Mouse (Mus musculus): ENCODE data around the gene Fam163b.

Gene Fam163b

GRCm38 (mm10) chr2:27141950-27142693 lies at the start of gene Fam163b:
Gene Fam163b, minus strand, starts transcription at chr2:27142491.
- peak; percentile 43 to 51 for DNase-seq

- no peak for DNase-seq
Measured at GRCm38 (mm10) chr2:27189994-27190393, 47.7 kb upstream of the Fam163b start.

GRCm38 (mm10) chr2:27187531-27187930 lies 45.2 kb upstream of the Fam163b start:
- no peak for DNase-seq

GRCm38 (mm10) chr2:27183734-27184133 lies 41.4 kb upstream of the Fam163b start:
- no peak for DNase-seq

- peak; percentile 32 to 34 for DNase-seq
Measured at GRCm38 (mm10) chr2:27181907-27182306, 39.6 kb upstream of the Fam163b start.

- no peak for DNase-seq
Measured at GRCm38 (mm10) chr2:27179101-27179500, 36.8 kb upstream of the Fam163b start.

GRCm38 (mm10) chr2:27175696-27176267 lies 33.5 kb upstream of the Fam163b start:
- DNase-seq, result peak in 1 of 2 experiments; percentile 27

GRCm38 (mm10) chr2:27174242-27174641 lies 32.0 kb upstream of the Fam163b start:
- DNase-seq, result no peak

- no peak for DNase-seq
Measured at GRCm38 (mm10) chr2:27166999-27167398, 24.7 kb upstream of the Fam163b start.

- DNase-seq, result no peak
Measured at GRCm38 (mm10) chr2:27166074-27166473, 23.8 kb upstream of the Fam163b start.

- DNase-seq, result no peak
Measured at GRCm38 (mm10) chr2:27164796-27165590, 22.7 kb upstream of the Fam163b start, which contains the start of gene Dbh. Gene Dbh, plus strand, starts transcription at chr2:27165233.

GRCm38 (mm10) chr2:27163851-27164250 lies 21.6 kb upstream of the Fam163b start:
- no peak for DNase-seq

GRCm38 (mm10) chr2:27162656-27163055 lies 20.4 kb upstream of the Fam163b start:
- no peak for DNase-seq

- DNase-seq, result no peak
Measured at GRCm38 (mm10) chr2:27161526-27161925, 19.2 kb upstream of the Fam163b start.

GRCm38 (mm10) chr2:27156596-27156995 lies 14.3 kb upstream of the Fam163b start:
- no peak for DNase-seq

GRCm38 (mm10) chr2:27154466-27155185 lies 12.3 kb upstream of the Fam163b start:
- peak; percentile 58 to 73 for DNase-seq

- no peak for DNase-seq
Measured at GRCm38 (mm10) chr2:27149457-27149856, 7.2 kb upstream of the Fam163b start.

GRCm38 (mm10) chr2:27146840-27147239 lies 4.5 kb upstream of the Fam163b start:
- no peak for DNase-seq

GRCm38 (mm10) chr2:27144957-27145356 lies 2.7 kb upstream of the Fam163b start:
- peak in 1 of 2 experiments; percentile 38 for DNase-seq

GRCm38 (mm10) chr2:27138356-27138755 lies 3.9 kb downstream of the Fam163b start:
- DNase-seq, result no peak

GRCm38 (mm10) chr2:27136789-27137188 lies 5.5 kb downstream of the Fam163b start:
- no peak for DNase-seq

- no peak for DNase-seq
Measured at GRCm38 (mm10) chr2:27136336-27136735, 6.0 kb downstream of the Fam163b start.

GRCm38 (mm10) chr2:27135935-27136334 lies 6.4 kb downstream of the Fam163b start:
- DNase-seq, result peak; percentile 68 to 81
